ENCODE assay signal across 18 mouse cellular contexts in genomic region chr4:53245553-53245952, GRCm38 (mm10).
DNase-seq lines count a peak whose midpoint lies in the region; ATAC-seq and TF ChIP-seq lines count a peak whose summit lies in the region.
"Had no signal": no experiment of that assay in that cellular context is flagged by ENCODE, and none has a peak within 500 bp of the region (broad histone marks: within the 10 kb centered on the region; RNA-seq: fewer than 3 reads in every experiment).

No protein-coding gene starts in this region.

- H3K27me3 ChIP-seq in kidney, adult 2 months (replicated peaks; ENCODE audit: control insufficient read depth, insufficient read depth, low read length) = no peaks in the 10 kb centered on the region
- no peaks in the 10 kb centered on the region for H3K27me3 ChIP-seq in embryonic facial prominence, embryonic 14.5 days (replicated peaks; ENCODE audit: control insufficient read depth, insufficient read depth, low read length)
- no peaks in the 10 kb centered on the region for H3K27me3 ChIP-seq in liver, embryonic 14.5 days (ENCODE audit: control insufficient read depth, insufficient read depth, low read length)
- H3K27me3 ChIP-seq: forebrain, embryonic 13.5 days had no signal

- no peaks in the 10 kb centered on the region for H3K36me3 ChIP-seq in kidney, adult 2 months (ENCODE audit: control insufficient read depth, insufficient read depth, low read length)
- H3K36me3 ChIP-seq in embryonic facial prominence, embryonic 14.5 days (ENCODE audit: control insufficient read depth, insufficient read depth, low read length) = no peaks in the 10 kb centered on the region
- no peaks in the 10 kb centered on the region for H3K36me3 ChIP-seq in liver, embryonic 14.5 days (replicated peaks; ENCODE audit: control insufficient read depth, insufficient read depth, low read depth)

- TF ChIP-seq POLR2A in kidney, adult 2 months (IDR thresholded peaks at IDR 0.05; ENCODE audit: low read depth, low read length) = no peak

- H3K9me3 ChIP-seq in embryonic facial prominence, embryonic 14.5 days (ENCODE audit: control insufficient read depth, low read length) = no peaks in the 10 kb centered on the region
- no peaks in the 10 kb centered on the region for H3K9me3 ChIP-seq in liver, embryonic 14.5 days (ENCODE audit: control insufficient read depth, low read length)
- H3K9me3 ChIP-seq: forebrain, embryonic 13.5 days had no signal

- no peak for TF ChIP-seq EP300 in liver, embryonic 14.5 days (IDR thresholded peaks at IDR 0.05; ENCODE audit: low read depth)

- no peak overlapping the region for H3K4me2 ChIP-seq in embryonic facial prominence, embryonic 14.5 days (ENCODE audit: low read depth, low read length)
- H3K4me2 ChIP-seq in liver, embryonic 14.5 days (ENCODE audit: low read depth) = peak overlapping the region; percentile 40
- H3K4me2 ChIP-seq: forebrain, embryonic 13.5 days; heart, embryonic 11.5 days had no signal

- WGBS in kidney, adult 2 months = 90% methylated on average over 4 of the region's 4 CpGs
- 71% methylated on average over 4 of the region's 4 CpGs for WGBS in embryonic facial prominence, embryonic 14.5 days
- 64% methylated on average over 4 of the region's 4 CpGs for WGBS in liver, embryonic 14.5 days (ENCODE audit: insufficient replicate concordance)

- peak overlapping the region; percentile 61; the same call in 1 of the 2 replicates for H3K27ac ChIP-seq in kidney, adult 2 months (ENCODE audit: insufficient read depth, low read depth, low read length)
- peak overlapping the region; percentile 61; the same call in 1 of the 2 replicates for H3K27ac ChIP-seq in embryonic facial prominence, embryonic 14.5 days (replicated peaks; ENCODE audit: low read depth, low read length)
- H3K27ac ChIP-seq in liver, embryonic 14.5 days = no peak overlapping the region
- H3K27ac ChIP-seq: forebrain, embryonic 13.5 days had no signal

- H3K4me3 ChIP-seq in kidney, adult 2 months (ENCODE audit: insufficient read depth, low read depth, low read length) = no peak overlapping the region
- no peak overlapping the region for H3K4me3 ChIP-seq in embryonic facial prominence, embryonic 14.5 days (ENCODE audit: low read depth, low read length)
- H3K4me3 ChIP-seq in liver, embryonic 14.5 days (ENCODE audit: insufficient read depth in 1 of 2, low read depth in 2 of 2, low read length in 2 of 2) = no peak overlapping the region
- H3K4me3 ChIP-seq: forebrain, embryonic 13.5 days; myocyte had no signal

- ATAC-seq in embryonic facial prominence, embryonic 14.5 days (ENCODE audit: low read depth) = 0 out of 2 replicates have a peak, but pooled peaks have one; percentile 41
- no peak for ATAC-seq in liver, embryonic 14.5 days (ENCODE audit: insufficient read depth)
- ATAC-seq: forebrain, embryonic 13.5 days; hindbrain, embryonic 16.5 days had no signal

- no peak for DNase-seq in kidney, adult 2 months
- no peak for DNase-seq in kidney, postnatal 25 days
- peak; percentile 5 for DNase-seq in CD4-positive helper T cell, adult 2 months (ENCODE audit: low read depth, low spot score)
- peak; percentile 74 for DNase-seq in embryonic facial prominence, embryonic 14.5 days (ENCODE audit: low spot score)
- DNase-seq in liver, embryonic 14.5 days (ENCODE audit: low read depth in 3 of 3, low spot score in 3 of 3) = no peak
- DNase-seq in embryo, embryonic 11 days = no peak
- DNase-seq in cerebellum, postnatal 10 days = no peak
- no peak for DNase-seq in c-Kit-positive CD71-positive TER-119-positive erythroid progenitor cells, embryonic 14.5 days (ENCODE audit: low spot score)
- DNase-seq: cerebellum, postnatal 36 days; gastrocnemius, postnatal 25 days; heart, postnatal 4 days; midbrain, embryonic 14.5 days; right cerebral cortex, adult 18-20 months; thymus, adult 2 months had no signal

- no peak overlapping the region for H3K9ac ChIP-seq in embryonic facial prominence, embryonic 14.5 days (ENCODE audit: low read depth, low read length)
- no peak overlapping the region for H3K9ac ChIP-seq in liver, embryonic 14.5 days (replicated peaks)
- H3K9ac ChIP-seq: forebrain, embryonic 13.5 days had no signal

- TF ChIP-seq CTCF in kidney, adult 2 months (conservative IDR thresholded peaks at IDR 0.05; ENCODE audit: insufficient read depth, insufficient read length, low read depth, low read length) = no peak
- no peak for TF ChIP-seq CTCF in liver, embryonic 14.5 days (IDR thresholded peaks at IDR 0.05; ENCODE audit: low read depth)

- H3K4me1 ChIP-seq in kidney, adult 2 months (ENCODE audit: control insufficient read depth, insufficient read depth, low read length) = peaks cover 14% of the 10 kb centered on the region; the same call in 1 of the 2 replicates
- H3K4me1 ChIP-seq in embryonic facial prominence, embryonic 14.5 days (ENCODE audit: control insufficient read depth, insufficient read depth, low read length) = peaks cover 9% of the 10 kb centered on the region; the same call in 1 of the 2 replicates
- H3K4me1 ChIP-seq in liver, embryonic 14.5 days (replicated peaks; ENCODE audit: control insufficient read depth in 2 of 2, insufficient read depth in 2 of 2, low read length in 1 of 2) = peaks cover 6 to 14% of the 10 kb centered on the region in 2 experiments; a peak in 2 of 4 replicates
- H3K4me1 ChIP-seq: forebrain, embryonic 13.5 days had no signal

Comparison
In these comparisons a context has a peak if more than half of its experiments do, and no peak if none do; other contexts are left out.
1. DNase-seq: peak in CD4-positive helper T cell, adult 2 months (single experiment) and embryonic facial prominence, embryonic 14.5 days (single experiment); none in kidney, adult 2 months (single experiment), kidney, postnatal 25 days (0 of 2), liver, embryonic 14.5 days (0 of 3), embryo, embryonic 11 days (single experiment), cerebellum, postnatal 10 days (0 of 2) and c-Kit-positive CD71-positive TER-119-positive erythroid progenitor cells, embryonic 14.5 days (single experiment).